Mouse (Mus musculus) MEL (cell line): ENCODE results near the gene Cspg4. TPM values are rescaled to one million over a fixed set of nuclear protein-coding genes. Genes with fewer than 3 reads are reported as not detected.

Experiments used
- DNase-seq: peaks from one replicate; pipeline ENCODE4 v3.0.0; 2011; ENCODE audit warnings: low read depth, low spot score
- H3K27ac ChIP-seq: 2 replicates; pipeline ENCODE4 v1.5.1; 2012; ENCODE audit warnings: low read depth, mild to moderate bottlenecking, control low read depth, low read length, moderate library complexity; ENCODE audit not compliant: control insufficient read depth
- H3K27me3 ChIP-seq, 2 experiments: fragments of 150-350 bp in 1 of 2; sonication (generic) in 1 of 2; 2 replicates each; pipeline ENCODE4 v1.6.1; 2012; ENCODE audit warnings: low read length in 2 of 2, mild to moderate bottlenecking in 2 of 2, improper control_type of control experiment in 1 of 2, moderate library complexity in 1 of 2; ENCODE audit not compliant: insufficient read depth in 2 of 2, control insufficient read depth in 1 of 2
- H3K36me3 ChIP-seq, 2 experiments: 2 replicates each; pipeline ENCODE4 v1.6.1; 2012 to 2014; ENCODE audit warnings: low read length in 2 of 2, improper control_type of control experiment in 1 of 2, inconsistent platforms in 1 of 2, mild to moderate bottlenecking in 1 of 2; ENCODE audit not compliant: insufficient read depth in 2 of 2, control insufficient read depth in 1 of 2
- H3K4me1 ChIP-seq, 2 experiments: fragments of 150-350 bp in 1 of 2; sonication (generic) in 1 of 2; 2 replicates each; pipeline ENCODE4 v1.6.1; 2012; ENCODE audit warnings: low read length in 2 of 2, improper control_type of control experiment in 1 of 2, mild to moderate bottlenecking in 1 of 2; ENCODE audit not compliant: insufficient read depth in 2 of 2, control insufficient read depth in 1 of 2
- H3K4me3 ChIP-seq, 2 experiments: fragments of 150-350 bp in 1 of 2; sonication (generic) in 1 of 2; 2 replicates each; pipeline ENCODE4 v1.5.1; 2012; ENCODE audit warnings: low read depth in 2 of 2, low read length in 2 of 2, mild to moderate bottlenecking in 2 of 2, moderate library complexity in 2 of 2, control low read depth in 1 of 2, improper control_type of control experiment in 1 of 2; ENCODE audit not compliant: control insufficient read depth in 1 of 2, insufficient read depth in 1 of 2
- H3K79me2 ChIP-seq: 2 replicates; pipeline ENCODE4 v1.6.1; 2012; ENCODE audit warnings: mild to moderate bottlenecking, low read length, moderate library complexity; ENCODE audit not compliant: control insufficient read depth, poor library complexity, insufficient read depth
- H3K9ac ChIP-seq: 2 replicates; pipeline ENCODE4 v1.6.1; 2012; ENCODE audit warnings: low read depth, mild to moderate bottlenecking, control low read depth, low read length, moderate library complexity; ENCODE audit not compliant: control insufficient read depth, poor library complexity, severe bottlenecking
- H3K9me3 ChIP-seq: fragments of 150-350 bp; sonication (generic); replicated peaks from 2 replicates; pipeline ENCODE4 v1.6.1; 2012; ENCODE audit warnings: mild to moderate bottlenecking, low read length, improper control_type of control experiment, moderate library complexity; ENCODE audit not compliant: insufficient read depth
- GABPA ChIP-seq: IDR thresholded peaks from 2 replicates; pipeline ENCODE4 v1.6.1; 2012; ENCODE audit warnings: low read depth, mild to moderate bottlenecking, inconsistent platforms, low read length, improper control_type of control experiment, moderate library complexity
- GATA1 ChIP-seq: IDR thresholded peaks from 2 replicates; pipeline ENCODE4 v1.6.1; 2011; ENCODE audit warnings: low read depth, low read length, improper control_type of control experiment
- JUND ChIP-seq: IDR thresholded peaks from 2 replicates; pipeline ENCODE4 v1.6.1; 2011; ENCODE audit warnings: low read depth, mild to moderate bottlenecking, improper control_type of control experiment, low read length
- KAT2A ChIP-seq: conservative IDR thresholded peaks from 2 replicates; pipeline ENCODE4 v1.6.1; 2012; ENCODE audit warnings: low read depth, low read length, improper control_type of control experiment, inconsistent platforms
- MAFK ChIP-seq: IDR thresholded peaks from 2 replicates; pipeline ENCODE4 v1.6.1; 2011; ENCODE audit warnings: low read depth, mild to moderate bottlenecking, low read length, improper control_type of control experiment, borderline replicate concordance
- MYB ChIP-seq: IDR thresholded peaks from 2 replicates; pipeline ENCODE4 v1.6.1; 2011; ENCODE audit warnings: mild to moderate bottlenecking, low read depth, low read length, improper control_type of control experiment
- MYC ChIP-seq: IDR thresholded peaks from 2 replicates; pipeline ENCODE4 v1.6.1; 2011; ENCODE audit warnings: low read depth, mild to moderate bottlenecking, low read length, improper control_type of control experiment, moderate library complexity
- NRF1 ChIP-seq: IDR thresholded peaks from 2 replicates; pipeline ENCODE4 v1.6.1; 2014; ENCODE audit warnings: low read depth, mild to moderate bottlenecking, inconsistent platforms, low read length, improper control_type of control experiment, moderate library complexity; ENCODE audit not compliant: poor library complexity, insufficient read depth, severe bottlenecking
- POLR2A ChIP-seq, 2 experiments: IDR thresholded peaks; 2 replicates each; pipeline ENCODE4 v1.6.1; 2011 to 2012; ENCODE audit warnings: low read length in 2 of 2, mild to moderate bottlenecking in 2 of 2, control low read depth in 1 of 2, improper control_type of control experiment in 1 of 2, low read depth in 1 of 2, moderate library complexity in 1 of 2; ENCODE audit not compliant: control insufficient read depth in 1 of 2, insufficient read depth in 1 of 2, poor library complexity in 1 of 2
- POLR2AphosphoS5 ChIP-seq: IDR thresholded peaks from 2 replicates; pipeline ENCODE4 v1.6.1; 2012; ENCODE audit warnings: low read depth, borderline replicate concordance, mild to moderate bottlenecking, inconsistent platforms, low read length, moderate library complexity, mixed read lengths
- RAD21 ChIP-seq: IDR thresholded peaks from 2 replicates; pipeline ENCODE4 v1.6.1; 2011; ENCODE audit warnings: mild to moderate bottlenecking, low read depth, low read length, improper control_type of control experiment
- TBP ChIP-seq: IDR thresholded peaks from 2 replicates; pipeline ENCODE4 v1.8.0; 2011; ENCODE audit warnings: low read depth, low read length, improper control_type of control experiment
- ZMIZ1 ChIP-seq: IDR thresholded peaks from 2 replicates; pipeline ENCODE4 v1.6.1; 2012; ENCODE audit warnings: low read depth, mild to moderate bottlenecking, inconsistent platforms, low read length, improper control_type of control experiment, moderate library complexity
- ZNF384 ChIP-seq: IDR thresholded peaks from 2 replicates; pipeline ENCODE4 v1.6.1; 2012; ENCODE audit warnings: low read depth, mild to moderate bottlenecking, inconsistent platforms, low read length, improper control_type of control experiment
- polyA plus RNA-seq, 2 experiments: library from polyadenylated mRNA; stranded (reverse) in 1 of 2; unstranded in 1 of 2; fragments of >175 nt in 1 of 2; fragments of >200 nt in 1 of 2; gene quantifications; 2 replicates each; pipeline versions ENCODE4 v1.2.1 to v1.2.4; 2012; ENCODE audit warnings: low replicate concordance in 2 of 2, low read depth in 1 of 2; ENCODE audit not compliant: insufficient read length in 2 of 2, insufficient read depth in 1 of 2, missing spikeins in 1 of 2
- total RNA-seq: library from RNA; depleted of rRNA; stranded (reverse); fragments of 300-350 nt; gene quantifications from 2 replicates; pipeline ENCODE4 v1.2.3, GENCODE M21; 2012

Gene Cspg4
- total and polyA plus RNA-seq, 3 experiments = 0.15 to 0.23 TPM; not detected in 1

DNA sequence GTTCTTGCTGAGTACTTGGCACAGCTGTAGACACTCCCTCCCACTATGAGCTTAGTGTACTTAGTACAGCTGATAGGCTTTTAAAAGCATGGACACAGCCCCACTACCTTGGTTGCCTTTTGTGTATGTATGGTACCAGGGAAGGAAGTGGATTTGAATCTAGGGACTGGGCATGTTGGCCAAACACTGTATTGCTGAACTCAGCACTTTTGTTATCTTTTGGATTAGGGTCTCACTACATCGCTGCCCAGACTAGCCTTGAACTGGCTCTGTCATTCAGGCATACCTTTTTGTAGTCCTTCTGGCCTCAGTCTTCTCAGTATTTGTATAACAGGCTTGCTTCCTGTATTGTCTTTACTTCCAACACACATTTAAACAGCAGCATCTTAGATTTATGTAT, 65.7 kb downstream of the Cspg4 start:
- Histone ChIP-seq H3K9me3 (no peaks in the 10 kb centered on the region), H3K4me1 (peaks cover 0 to 9% of the 10 kb centered on the region in 2 experiments; a peak in 3 of 4 replicates), H3K36me3 (peaks cover 0 to 4% of the 10 kb centered on the region in 2 experiments; a peak in 2 of 4 replicates), H3K4me3 (no peak overlapping the region), H3K79me2 (no peaks in the 10 kb centered on the region; the same call in 1 of the 2 replicates), H3K27ac (no peak overlapping the region), H3K27me3 (no peaks in the 10 kb centered on the region), H3K9ac (no peak overlapping the region)
- DNase-seq = no peak
- TF ChIP-seq POLR2AphosphoS5 = no peak
- no peak for TF ChIP-seq KAT2A
- no peak for TF ChIP-seq GATA1
- TF ChIP-seq RAD21 = no peak
- no peak for TF ChIP-seq POLR2A (IDR thresholded peaks at IDR 0.05; ENCODE audit: control insufficient read depth in 1 of 2, insufficient read depth in 1 of 2, low read depth in 1 of 2, low read length in 2 of 2, poor library complexity in 1 of 2)
- no peak for TF ChIP-seq NRF1
- TF ChIP-seq MAFK = peak; percentile 87

DNA sequence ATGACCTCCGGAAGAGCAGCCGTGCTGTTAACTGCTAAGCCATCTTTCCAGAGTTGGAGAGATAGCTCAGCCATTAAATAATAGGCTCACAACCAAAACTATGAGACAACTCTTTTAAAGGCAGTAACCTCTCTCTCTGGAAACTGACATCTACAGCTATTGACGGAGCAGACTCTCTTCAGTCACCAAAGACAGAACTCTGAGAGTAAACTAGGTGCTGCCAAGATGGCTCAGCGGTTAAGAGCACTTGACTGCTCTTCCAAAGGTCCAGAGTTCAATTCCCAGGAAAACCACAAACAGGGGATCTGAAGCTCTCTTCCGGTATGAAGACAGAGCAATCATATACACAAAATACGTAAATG, 72.0 kb downstream of the Cspg4 start:
- peak overlapping the region; percentile 34 to 59 for H3K4me3 ChIP-seq
- DNase-seq = no peak
- peak overlapping the region; percentile 80 for H3K27ac ChIP-seq
- H3K4me1 ChIP-seq = peaks cover 0 to 4% of the 10 kb centered on the region in 2 experiments
- peaks cover 23% of the 10 kb centered on the region for H3K79me2 ChIP-seq
- TF ChIP-seq MYB = no peak
- TF ChIP-seq GABPA = no peak
- TF ChIP-seq MAFK = no peak
- no peak for TF ChIP-seq KAT2A
- no peak for TF ChIP-seq JUND
- TF ChIP-seq TBP = peak; percentile 97
- TF ChIP-seq ZNF384 = no peak
- no peak for TF ChIP-seq ZMIZ1
- TF ChIP-seq MYC = no peak
- H3K36me3 ChIP-seq = peaks cover 0 to 20% of the 10 kb centered on the region in 2 experiments; a peak in 2 of 4 replicates
- H3K9me3 ChIP-seq = no peaks in the 10 kb centered on the region
- peak overlapping the region; percentile 66 for H3K9ac ChIP-seq
- no peaks in the 10 kb centered on the region for H3K27me3 ChIP-seq
